Mouse (Mus musculus): ENCODE data around the gene Irgc1. TPM values are rescaled to one million over a fixed set of nuclear protein-coding genes. Genes with fewer than 3 reads are reported as not detected.
"Not testable (repeated sequence)": the region's sequence is repeated elsewhere in the genome, so short reads cannot be mapped to it uniquely, and the experiment has no call there.

Irgc1 gene
- polyA plus RNA-seq (2016; fragmentation: Nextera tagmentation; extraction: Ambion mirVana), result not detected in 2 replicates

DNA sequence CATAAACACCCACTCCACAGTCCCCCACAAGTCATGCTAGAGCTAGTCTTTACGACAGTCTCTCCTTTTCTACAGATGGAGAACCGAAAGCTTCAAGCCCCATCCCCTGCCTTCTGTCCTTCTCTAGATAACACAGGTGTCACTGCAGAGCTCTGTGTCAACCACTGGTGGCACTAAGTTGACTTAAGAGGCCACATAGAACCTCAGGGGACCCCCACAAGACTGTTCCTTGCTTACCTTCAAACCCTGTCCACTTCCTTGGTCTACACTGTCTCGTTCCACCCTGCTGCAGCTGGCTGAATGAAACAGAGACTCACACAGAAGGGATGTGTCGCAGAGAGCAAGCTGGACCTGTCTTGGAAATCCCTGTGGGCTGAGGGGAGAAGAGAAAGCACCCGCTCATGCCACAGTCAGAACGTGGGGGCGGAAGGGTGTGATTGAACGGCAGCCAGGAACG, at the start of gene Irgc1:
TSS of gene Irgc1 (minus strand) at position 443 of the 457 bp plus-strand sequence.
- Histone ChIP-seq H3K27me3 (no peaks in the 10 kb centered on the region; the same call in 1 of the 2 replicates), H3K36me3 (no peaks in the 10 kb centered on the region), H3K27ac (no peak within 1 kb of the TSS), H3K4me2 (no peak within 1 kb of the TSS), H3K9me3 (no peaks in the 10 kb centered on the region), H3K4me3 (replicated peaks) (no peak within 1 kb of the TSS), H3K9ac (replicated peaks) (no peak within 1 kb of the TSS), H3K4me1 (replicated peaks) (no peaks in the 10 kb centered on the region; the same call in 1 of the 2 replicates)
- WGBS, result 82% methylated on average over 9 of the region's 9 CpGs
- no peak for ATAC-seq (ENCODE audit: insufficient number of reproducible peaks, insufficient read depth, low FRiP score, low TSS enrichment, low read depth)

DNA sequence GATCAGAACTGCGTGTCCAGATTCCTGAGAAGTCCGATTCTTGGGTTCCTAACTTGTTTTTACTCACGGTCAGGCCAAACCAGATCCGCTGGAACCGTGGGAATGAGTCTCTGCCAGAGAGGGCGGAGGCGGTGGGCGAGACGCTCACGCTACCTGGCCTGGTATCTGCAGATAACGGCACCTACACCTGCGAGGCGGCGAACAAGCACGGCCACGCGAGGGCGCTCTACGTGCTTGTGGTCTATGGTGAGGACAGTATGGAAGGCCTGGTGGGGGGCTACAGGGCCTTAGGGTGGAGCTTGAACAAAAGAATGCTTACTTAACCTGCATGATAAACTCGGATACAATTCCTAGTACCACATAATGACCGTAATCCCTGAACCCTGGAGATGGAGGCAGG, 49.4 kb upstream of the Irgc1 start:
- WGBS, result 42% methylated on average over 21 of the region's 21 CpGs
- H3K4me1 ChIP-seq (replicated peaks), result peaks cover 36% of the 10 kb centered on the region
- no peak overlapping the region for H3K27ac ChIP-seq
- H3K36me3 ChIP-seq, result peaks cover 4% of the 10 kb centered on the region; the same call in 1 of the 2 replicates
- no peak overlapping the region for H3K4me2 ChIP-seq
- H3K9me3 ChIP-seq, result 0 out of 2 replicates have a peak, but pooled peaks cover 4% of the 10 kb centered on the region
- H3K27me3 ChIP-seq, result peaks cover 64% of the 10 kb centered on the region
- H3K9ac ChIP-seq (replicated peaks), result no peak overlapping the region
- H3K4me3 ChIP-seq (replicated peaks), result no peak overlapping the region
- ATAC-seq (ENCODE audit: insufficient number of reproducible peaks, insufficient read depth, low FRiP score, low TSS enrichment, low read depth), result no peak

DNA sequence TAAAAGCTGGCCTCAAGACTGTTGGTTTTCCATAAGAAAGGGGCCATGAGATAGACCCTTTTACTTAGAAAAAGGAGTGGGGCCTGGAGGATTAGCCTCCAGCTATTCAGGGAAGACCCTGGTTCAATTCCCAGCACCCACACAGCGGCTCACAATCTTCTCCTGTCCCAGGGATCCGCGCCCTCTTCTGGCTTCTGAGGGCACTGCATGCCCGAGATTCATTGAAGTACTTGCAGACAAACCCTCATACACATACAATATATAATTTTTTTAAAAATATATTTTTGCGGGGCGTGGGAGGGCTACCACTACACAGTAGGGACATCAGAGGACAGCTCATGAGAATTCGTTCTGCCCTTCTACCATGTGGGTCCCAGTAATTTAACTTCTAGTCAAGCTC, 48.8 kb upstream of the Irgc1 start:
- H3K9ac ChIP-seq (replicated peaks), result no peak overlapping the region
- H3K9me3 ChIP-seq, result 0 out of 2 replicates have a peak, but pooled peaks cover 4% of the 10 kb centered on the region
- H3K4me2 ChIP-seq, result no peak overlapping the region
- peaks cover 4% of the 10 kb centered on the region; the same call in 1 of the 2 replicates for H3K36me3 ChIP-seq
- H3K27me3 ChIP-seq, result peaks cover 64% of the 10 kb centered on the region
- H3K27ac ChIP-seq, result no peak overlapping the region
- H3K4me1 ChIP-seq (replicated peaks), result peaks cover 34% of the 10 kb centered on the region
- WGBS, result 33% methylated on average over 7 of the region's 7 CpGs
- H3K4me3 ChIP-seq (replicated peaks), result no peak overlapping the region
- ATAC-seq (ENCODE audit: insufficient number of reproducible peaks, insufficient read depth, low FRiP score, low TSS enrichment, low read depth), result no peak

DNA sequence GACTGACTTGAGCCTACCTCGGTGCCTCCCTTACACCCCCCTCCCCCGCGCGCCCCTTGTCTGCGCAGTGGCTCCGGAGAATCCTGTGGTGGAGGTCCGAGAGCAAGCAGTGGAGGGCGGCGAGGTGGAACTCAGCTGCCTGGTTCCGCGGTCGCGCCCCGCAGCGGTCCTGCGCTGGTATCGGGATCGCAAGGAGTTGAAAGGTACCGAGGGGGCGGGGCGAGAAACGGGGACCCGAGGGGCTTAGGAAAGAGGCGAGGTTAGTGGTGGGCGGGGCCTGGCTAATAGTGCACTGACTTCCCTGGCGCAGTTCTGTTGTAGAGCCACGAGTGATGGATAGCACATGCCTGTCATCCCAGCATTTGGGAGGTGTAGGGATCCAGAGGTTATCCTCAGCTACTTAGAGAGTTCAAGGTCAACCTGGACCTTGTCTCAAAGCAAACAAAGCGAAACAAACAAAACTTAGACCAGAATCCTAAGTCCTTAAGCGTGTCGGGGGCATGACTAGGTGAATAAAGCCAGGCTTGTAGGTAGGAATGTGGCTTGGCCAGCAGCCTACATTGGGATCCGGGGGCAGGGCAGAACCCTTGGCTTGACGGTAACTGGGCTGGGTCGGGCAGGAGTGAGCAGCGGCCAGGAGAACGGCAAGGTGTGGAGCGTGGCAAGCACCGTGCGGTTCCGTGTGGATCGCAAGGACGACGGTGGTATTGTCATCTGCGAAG, 47.9 kb upstream of the Irgc1 start:
- Histone ChIP-seq H3K27ac (no peak overlapping the region), H3K9ac (replicated peaks) (peak overlapping the region; percentile 46; the same call in 1 of the 2 replicates)
- peak; percentile 63 for ATAC-seq (ENCODE audit: insufficient number of reproducible peaks, insufficient read depth, low FRiP score, low TSS enrichment, low read depth)

DNA sequence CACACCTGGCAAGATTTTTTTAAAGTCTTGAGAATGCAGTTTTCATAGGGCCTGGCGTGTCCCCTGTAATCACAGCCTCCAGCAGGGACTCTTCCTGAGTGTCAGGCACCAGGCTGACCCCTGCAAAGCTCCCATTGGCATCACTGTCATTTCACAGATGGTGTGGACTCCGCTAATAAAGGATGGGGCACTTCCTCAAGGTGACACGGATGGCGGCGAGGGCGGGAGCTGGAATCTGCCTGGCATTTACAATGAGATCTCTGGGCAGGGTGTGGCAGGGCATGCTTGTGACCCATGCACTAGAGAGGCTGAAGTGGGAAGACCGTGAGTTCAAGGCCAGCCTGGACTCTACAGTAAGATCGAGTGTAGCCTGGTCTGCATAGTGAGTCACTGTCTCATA, 36.2 kb upstream of the Irgc1 start:
- peaks cover 18% of the 10 kb centered on the region for H3K4me1 ChIP-seq (replicated peaks)
- no peak overlapping the region for H3K4me2 ChIP-seq
- H3K27ac ChIP-seq, result no peak overlapping the region
- 89% methylated on average over 8 of the region's 8 CpGs for WGBS
- H3K9ac ChIP-seq (replicated peaks), result no peak overlapping the region
- H3K4me3 ChIP-seq (replicated peaks), result no peak overlapping the region
- no peak for ATAC-seq (ENCODE audit: insufficient number of reproducible peaks, insufficient read depth, low FRiP score, low TSS enrichment, low read depth)
- H3K9me3 ChIP-seq, result no peaks in the 10 kb centered on the region
- peaks cover 17% of the 10 kb centered on the region for H3K27me3 ChIP-seq
- H3K36me3 ChIP-seq, result no peaks in the 10 kb centered on the region

More for the DNA sequence above, 47.9 kb upstream of the Irgc1 start:
- Histone ChIP-seq H3K4me1 (replicated peaks) (peaks cover 26% of the 10 kb centered on the region), H3K9me3 (0 out of 2 replicates have a peak, but pooled peaks cover 4% of the 10 kb centered on the region), H3K27me3 (peaks cover 64% of the 10 kb centered on the region), H3K4me3 (replicated peaks) (peak overlapping the region; percentile 42), H3K36me3 (peaks cover 4% of the 10 kb centered on the region; the same call in 1 of the 2 replicates), H3K4me2 (peak overlapping the region; percentile 68)
- 13% methylated on average over 43 of the region's 43 CpGs for WGBS

DNA sequence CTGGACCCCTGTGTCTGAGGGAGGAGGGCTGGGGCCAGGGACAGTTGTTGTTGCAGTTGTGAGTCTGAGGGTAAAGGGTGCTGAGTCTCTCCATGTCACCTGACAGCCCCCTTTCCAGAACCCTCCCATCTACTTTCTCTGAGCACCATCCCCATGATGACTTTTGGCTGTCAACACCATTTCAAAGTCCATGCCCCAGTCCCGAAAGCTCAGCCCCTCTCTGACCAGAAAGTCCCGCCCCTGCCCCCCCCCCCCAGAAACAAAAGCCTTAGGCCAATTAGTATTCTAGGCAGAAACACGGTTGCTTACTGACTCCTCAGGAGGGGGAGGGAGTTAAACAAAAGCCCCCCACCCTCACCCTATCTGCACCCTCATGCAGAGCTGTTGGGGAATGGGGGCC, 35.3 kb upstream of the Irgc1 start:
- H3K4me2 ChIP-seq, result no peak overlapping the region
- WGBS, result 36% methylated on average over 3 of the region's 3 CpGs
- no peak overlapping the region for H3K9ac ChIP-seq (replicated peaks)
- no peak overlapping the region for H3K4me3 ChIP-seq (replicated peaks)
- peaks cover 26% of the 10 kb centered on the region for H3K4me1 ChIP-seq (replicated peaks)
- peaks cover 24% of the 10 kb centered on the region for H3K27me3 ChIP-seq
- no peaks in the 10 kb centered on the region for H3K36me3 ChIP-seq
- H3K27ac ChIP-seq, result no peak overlapping the region
- H3K9me3 ChIP-seq, result no peaks in the 10 kb centered on the region
- ATAC-seq (ENCODE audit: insufficient number of reproducible peaks, insufficient read depth, low FRiP score, low TSS enrichment, low read depth), result no peak

DNA sequence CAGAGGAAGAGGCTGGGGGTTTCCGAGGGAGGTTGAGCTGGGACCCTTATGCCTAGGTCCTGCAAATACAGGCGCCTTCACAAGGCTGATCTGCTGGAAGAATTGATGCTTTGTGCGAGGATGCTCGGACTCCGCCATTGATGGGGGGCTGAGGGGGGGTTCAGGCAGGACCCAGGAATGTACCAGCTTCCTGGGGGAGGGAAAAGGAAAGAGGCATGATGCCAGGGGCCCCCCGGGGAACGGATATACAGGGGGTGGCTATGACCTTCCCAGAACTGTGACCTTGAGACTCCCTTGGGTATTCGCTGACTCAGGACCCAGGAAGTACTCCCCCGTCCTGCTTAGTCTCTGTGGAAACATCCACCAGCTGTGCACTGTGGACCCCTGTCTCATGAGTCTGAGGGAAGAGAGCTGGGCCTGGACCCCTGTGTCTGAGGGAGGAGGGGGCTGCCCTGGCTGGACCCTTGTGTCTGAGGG, 34.6 kb upstream of the Irgc1 start:
- Histone ChIP-seq H3K9ac (replicated peaks) (peak overlapping the region; percentile 23; the same call in 1 of the 2 replicates), H3K27ac (no peak overlapping the region), H3K36me3 (no peaks in the 10 kb centered on the region), H3K9me3 (no peaks in the 10 kb centered on the region), H3K4me3 (replicated peaks) (no peak overlapping the region), H3K4me2 (no peak overlapping the region), H3K4me1 (replicated peaks) (peaks cover 26% of the 10 kb centered on the region), H3K27me3 (peaks cover 29% of the 10 kb centered on the region)
- WGBS, result 61% methylated on average over 9 of the region's 9 CpGs
- ATAC-seq (ENCODE audit: insufficient number of reproducible peaks, insufficient read depth, low FRiP score, low TSS enrichment, low read depth), result no peak

DNA sequence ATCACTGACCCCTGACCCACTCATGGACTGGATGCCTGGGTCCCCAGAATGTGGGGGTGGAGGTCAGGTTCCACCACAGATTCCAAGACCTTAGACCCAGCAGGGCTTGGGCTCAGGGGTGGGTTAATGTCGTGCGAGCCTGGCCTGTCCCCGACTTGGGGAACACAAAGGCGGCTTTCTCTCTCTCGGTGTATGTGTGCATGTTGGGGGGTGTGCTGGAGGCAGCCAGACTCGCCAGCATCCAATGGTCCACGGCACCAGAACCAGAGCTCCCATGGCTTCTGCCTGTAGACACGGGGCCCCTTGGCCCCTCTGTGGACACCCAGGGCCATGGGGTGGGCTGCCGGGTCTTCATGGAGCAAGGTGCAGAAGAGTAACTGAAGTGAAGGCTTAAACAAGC, 33.4 kb upstream of the Irgc1 start:
- Histone ChIP-seq H3K27me3 (peaks cover 37% of the 10 kb centered on the region), H3K4me2 (no peak overlapping the region), H3K4me1 (replicated peaks) (peaks cover 31% of the 10 kb centered on the region), H3K9me3 (no peaks in the 10 kb centered on the region), H3K4me3 (replicated peaks) (no peak overlapping the region), H3K36me3 (no peaks in the 10 kb centered on the region), H3K27ac (no peak overlapping the region), H3K9ac (replicated peaks) (no peak overlapping the region)
- WGBS, result 84% methylated on average over 9 of the region's 9 CpGs
- ATAC-seq (ENCODE audit: insufficient number of reproducible peaks, insufficient read depth, low FRiP score, low TSS enrichment, low read depth), result no peak

DNA sequence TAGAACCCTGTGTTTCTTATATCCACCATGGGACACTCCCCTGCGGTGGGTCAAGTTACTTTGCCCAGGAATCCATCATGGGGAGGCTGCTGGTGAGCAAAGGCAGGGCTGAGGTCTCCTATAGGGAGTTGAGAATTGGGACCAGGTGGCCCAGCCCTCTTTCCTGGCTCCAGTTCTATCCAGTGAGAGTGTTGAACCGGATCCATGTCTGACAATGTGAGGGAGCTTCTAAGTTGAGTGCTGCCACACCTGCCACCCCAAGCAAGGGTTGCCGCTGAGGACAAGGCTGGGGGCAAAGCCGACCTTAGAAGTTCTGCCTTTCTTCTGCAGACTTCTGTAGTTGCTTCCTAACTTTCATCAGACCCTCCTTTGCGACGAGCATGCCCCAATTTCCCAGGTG, 31.2 kb upstream of the Irgc1 start:
- not testable (repeated sequence) for H3K9ac ChIP-seq (replicated peaks)
- H3K4me2 ChIP-seq, result peak overlapping the region; percentile 95

DNA sequence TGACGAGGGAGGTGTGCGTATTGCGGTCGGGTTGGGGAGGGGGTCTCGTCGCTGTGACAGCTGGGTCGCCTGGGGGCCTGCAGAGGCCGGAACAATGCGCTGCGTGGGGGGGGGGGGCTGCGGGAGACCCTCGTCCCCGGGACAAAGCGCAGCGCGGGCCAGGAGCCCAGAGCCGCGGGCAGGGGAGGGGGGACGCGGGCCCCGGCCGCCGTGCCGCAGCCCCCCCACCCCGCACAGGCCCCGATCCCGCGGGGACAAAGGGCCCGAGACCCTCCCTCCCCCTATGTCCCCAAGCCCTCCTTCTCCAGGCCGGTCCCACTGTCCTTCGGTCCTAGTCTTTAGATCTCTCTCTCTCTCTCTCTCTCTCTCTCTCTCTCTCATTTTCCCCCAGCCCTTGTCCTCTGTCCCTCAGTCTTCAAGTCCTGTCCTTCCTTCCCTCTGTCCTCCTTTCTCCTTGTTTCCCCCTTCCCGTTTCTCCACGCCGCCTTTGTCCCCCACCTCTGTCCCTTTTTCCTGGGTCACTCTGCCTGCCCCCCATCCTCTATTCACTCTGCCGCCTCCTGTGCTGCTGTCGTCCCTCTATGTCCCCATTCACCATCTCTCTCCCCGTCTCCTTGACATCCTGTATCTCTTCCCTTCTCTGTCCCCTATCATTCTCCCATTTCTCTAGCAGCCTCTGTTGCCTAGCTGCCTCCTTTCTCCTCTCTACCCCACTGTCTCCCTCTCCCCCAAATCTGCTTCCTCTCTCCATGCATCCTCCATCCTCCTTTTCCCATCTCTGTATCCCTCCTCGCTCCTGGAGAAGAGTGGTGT, 30.3 kb upstream of the Irgc1 start:
- ATAC-seq (ENCODE audit: insufficient number of reproducible peaks, insufficient read depth, low FRiP score, low TSS enrichment, low read depth), result no peak
- Histone ChIP-seq H3K36me3 (no peaks in the 10 kb centered on the region), H3K27ac (no peak overlapping the region)

More for the DNA sequence above, 31.2 kb upstream of the Irgc1 start:
- H3K36me3 ChIP-seq; ATAC-seq (ENCODE audit: insufficient number of reproducible peaks, insufficient read depth, low FRiP score, low TSS enrichment, low read depth); H3K27ac ChIP-seq; H3K9me3 ChIP-seq: not testable (repeated sequence)
- peaks cover 43% of the 10 kb centered on the region for H3K27me3 ChIP-seq
- WGBS, result 40% methylated on average over 6 of the region's 6 CpGs
- H3K4me3 ChIP-seq (replicated peaks), result peak overlapping the region; percentile 72; the same call in 1 of the 2 replicates
- peaks cover 31% of the 10 kb centered on the region for H3K4me1 ChIP-seq (replicated peaks)

More for the DNA sequence above, 30.3 kb upstream of the Irgc1 start:
- peak overlapping the region; percentile 95 for H3K4me2 ChIP-seq
- H3K9me3 ChIP-seq, result no peaks in the 10 kb centered on the region
- peak overlapping the region; percentile 75 for H3K9ac ChIP-seq (replicated peaks)
- 5% methylated on average over 8 of the region's 38 CpGs for WGBS
- H3K4me3 ChIP-seq (replicated peaks), result peak overlapping the region; percentile 72
- peaks cover 31% of the 10 kb centered on the region for H3K4me1 ChIP-seq (replicated peaks)
- H3K27me3 ChIP-seq, result peaks cover 43% of the 10 kb centered on the region

Measured in limb, embryonic 12.5 days (tissue).